Mouse (Mus musculus) monocyte, adult 5-6 weeks (primary cell): ENCODE data around the gene Ssty2. TPM values are rescaled to one million over a fixed set of nuclear protein-coding genes. Genes with fewer than 3 reads are reported as not detected.
"Not testable (repeated sequence)": the region's sequence is repeated elsewhere in the genome, so short reads cannot be mapped to it uniquely, and the experiment has no call there.

Source experiments
- ATAC-seq: fragments of 153-309, 156-312 bp; replicated peaks from 2 replicates; pipeline ENCODE4 v1.8.0; 2017; ENCODE audit warnings: mild to moderate bottlenecking; ENCODE audit not compliant: low TSS enrichment, insufficient number of reproducible peaks, severe bottlenecking, poor library complexity, low FRiP score
- total RNA-seq: library from RNA; stranded (forward); fragments of 200-1000, 200-491, 200-594 nt; gene quantifications from 3 replicates; pipeline ENCODE4 v1.2.3, GENCODE M21; 2017

Ssty2 gene
- total RNA-seq, result not detected in 3 replicates

DNA sequence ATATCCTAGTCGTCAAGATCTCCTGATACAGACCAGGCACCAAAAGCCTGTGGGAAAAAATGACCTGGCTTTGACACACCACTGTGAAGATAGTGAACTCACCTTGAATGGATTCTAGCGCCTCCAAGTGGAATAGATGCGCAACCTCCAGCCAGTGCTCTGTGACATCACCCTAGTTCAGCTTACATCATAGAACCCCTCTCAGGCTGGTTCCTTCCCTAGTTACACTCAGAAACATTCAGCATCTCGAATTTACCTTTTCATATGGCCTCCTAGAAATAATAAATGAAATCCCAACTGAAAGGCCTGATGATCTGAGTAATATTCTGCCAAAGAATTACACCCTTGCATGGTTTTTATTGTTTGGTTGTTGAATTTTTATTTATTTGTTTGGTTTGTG, at the start of gene Ssty2:
Gene Ssty2, minus strand, starts transcription at position 101 of the 400 bp plus-strand sequence.
- not testable (repeated sequence) for ATAC-seq
